Mouse (Mus musculus) embryonic fibroblast, embryonic 13.5 days (primary cell): ENCODE results near the gene Qpctl.

Experiments used
- CTCF ChIP-seq: IDR thresholded peaks from 2 replicates; pipeline ENCODE4 v1.5.1; 2011; ENCODE audit warnings: mild to moderate bottlenecking, control low read depth, low read length, moderate library complexity, borderline replicate concordance; ENCODE audit not compliant: insufficient read depth
- POLR2A ChIP-seq: IDR thresholded peaks from 2 replicates; pipeline ENCODE4 v1.6.1; 2011; ENCODE audit warnings: low read depth, mild to moderate bottlenecking, control low read depth, low read length, moderate library complexity

DNA sequence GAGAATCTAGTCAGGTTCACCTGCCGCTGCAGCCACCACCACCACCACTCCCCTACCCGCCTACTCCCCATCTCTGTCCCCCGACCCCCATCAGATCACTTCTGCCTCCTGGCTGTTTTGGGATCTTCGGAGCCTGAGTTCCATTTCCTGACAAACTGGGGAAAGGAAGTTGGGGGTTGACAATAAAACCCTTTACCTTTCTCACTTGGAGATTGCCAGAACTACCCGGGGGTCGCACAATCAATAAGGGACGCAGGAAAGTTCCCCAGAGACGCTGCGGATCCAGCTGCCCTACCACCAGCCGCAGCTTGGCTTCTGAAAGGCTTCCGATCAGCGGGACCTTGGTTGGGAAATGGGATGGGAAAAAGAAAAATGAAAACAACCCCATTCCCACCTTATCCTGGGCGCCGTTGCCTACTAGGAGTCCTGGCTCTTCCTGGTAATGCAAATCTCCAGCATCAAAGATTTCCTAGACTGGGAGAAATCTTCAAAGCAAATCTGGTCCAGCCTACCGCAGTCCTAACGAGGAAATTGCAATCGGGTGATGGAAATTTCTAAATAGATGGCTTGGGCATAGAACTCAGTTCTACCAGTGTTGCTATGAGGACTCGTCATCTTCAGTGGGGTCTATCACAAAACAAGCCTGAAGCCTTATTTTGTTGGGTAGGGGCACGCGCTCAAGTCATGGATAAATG is 764 bp downstream of the Qpctl start:
- no peak for TF ChIP-seq CTCF
- TF ChIP-seq POLR2A = no peak
